Mouse (Mus musculus): ENCODE results near the gene Cbfa2t3. TPM values are rescaled to one million over a fixed set of nuclear protein-coding genes. Genes with fewer than 3 reads are reported as not detected.

The Cbfa2t3 gene
- total RNA-seq (2014; rRNA removed) (0.28 and 0.40 TPM in 2 replicates), polyA plus RNA-seq (2012; rRNA removed) (1.2 and 1.3 TPM in 2 replicates)

GRCm38 (mm10) chr8:122699005-122699492, at the start of gene Cbfa2t3:
Cbfa2t3 (minus strand) TSS chr8:122699109.
- DNase-seq (ENCODE audit: extremely low read depth, low read depth, low spot score): no peak
- 77% methylated on average over 13 of the region's 13 CpGs for WGBS

GRCm38 (mm10) chr8:122747825-122748224, 48.9 kb upstream of the Cbfa2t3 start:
- Histone ChIP-seq H3K27ac (replicated peaks; ENCODE audit: insufficient read depth, low read depth, low read length) (no peak overlapping the region), H3K27me3 (ENCODE audit: control insufficient read depth, insufficient read depth, low read length) (no peaks in the 10 kb centered on the region), H3K79me2 (ENCODE audit: control insufficient read depth, insufficient read depth, low read length) (no peaks in the 10 kb centered on the region), H3K36me3 (ENCODE audit: control insufficient read depth, insufficient read depth, low read length) (no peaks in the 10 kb centered on the region), H3K9ac (ENCODE audit: low read depth, low read length) (no peak overlapping the region), H3K4me3 (ENCODE audit: insufficient read depth, low read depth, low read length) (no peak overlapping the region), H3K4me1 (ENCODE audit: control insufficient read depth, insufficient read depth, low read length) (no peaks in the 10 kb centered on the region)
- TF ChIP-seq CTCF (IDR thresholded peaks at IDR 0.05; ENCODE audit: low read depth, low read length): no peak
- TF ChIP-seq POLR2A (IDR thresholded peaks at IDR 0.05; ENCODE audit: extremely low read depth, insufficient read depth, low read length): no peak
- no peak for DNase-seq (ENCODE audit: extremely low read depth, low read depth, low spot score)
- WGBS: 100% methylated on average over 1 of the region's 1 CpGs

More at GRCm38 (mm10) chr8:122699005-122699492, at the start of gene Cbfa2t3:
- Histone ChIP-seq H3K4me3 (ENCODE audit: insufficient read depth, low read depth, low read length) (peak within 1 kb of the TSS; percentile 44), H3K36me3 (ENCODE audit: control insufficient read depth, insufficient read depth, low read length) (no peaks in the 10 kb centered on the region), H3K9ac (ENCODE audit: low read depth, low read length) (peak within 1 kb of the TSS; percentile 57), H3K4me1 (ENCODE audit: control insufficient read depth, insufficient read depth, low read length) (peaks cover 19% of the 10 kb centered on the region), H3K27ac (replicated peaks; ENCODE audit: insufficient read depth, low read depth, low read length) (peak within 1 kb of the TSS; percentile 22), H3K79me2 (ENCODE audit: control insufficient read depth, insufficient read depth, low read length) (no peaks in the 10 kb centered on the region), H3K27me3 (ENCODE audit: control insufficient read depth, insufficient read depth, low read length) (no peaks in the 10 kb centered on the region)
- TF ChIP-seq POLR2A (IDR thresholded peaks at IDR 0.05; ENCODE audit: extremely low read depth, insufficient read depth, low read length): no peak

DNA sequence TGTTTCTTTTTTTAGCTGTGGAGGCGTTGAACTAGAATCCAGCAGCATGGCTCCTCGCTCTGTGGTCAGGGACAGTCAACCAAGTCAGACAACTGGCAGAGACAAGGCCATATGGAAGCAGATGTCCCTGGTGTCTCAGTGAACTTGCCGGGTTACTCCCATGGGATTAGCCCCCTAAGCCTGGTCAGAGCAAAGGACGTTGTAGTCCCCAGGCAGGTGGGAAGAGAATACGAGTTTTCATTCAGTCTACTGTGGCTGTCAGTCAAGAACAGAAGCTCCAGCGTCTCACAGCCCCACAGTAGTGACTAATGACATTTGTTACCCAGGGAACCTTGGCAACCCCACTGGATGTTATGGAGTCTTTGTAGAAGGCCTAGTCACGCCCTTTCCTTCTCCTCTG, 47.5 kb upstream of the Cbfa2t3 start:
- DNase-seq (ENCODE audit: extremely low read depth, low read depth, low spot score): no peak
- no peak overlapping the region for H3K27ac ChIP-seq (replicated peaks; ENCODE audit: insufficient read depth, low read depth, low read length)
- H3K4me3 ChIP-seq (ENCODE audit: insufficient read depth, low read depth, low read length): no peak overlapping the region
- TF ChIP-seq CTCF (IDR thresholded peaks at IDR 0.05; ENCODE audit: low read depth, low read length) (no peak), POLR2A (IDR thresholded peaks at IDR 0.05; ENCODE audit: extremely low read depth, insufficient read depth, low read length) (no peak)
- H3K36me3 ChIP-seq (ENCODE audit: control insufficient read depth, insufficient read depth, low read length): no peaks in the 10 kb centered on the region
- WGBS: 62% methylated on average over 7 of the region's 7 CpGs
- peaks cover 2% of the 10 kb centered on the region; the same call in 1 of the 2 replicates for H3K27me3 ChIP-seq (ENCODE audit: control insufficient read depth, insufficient read depth, low read length)
- H3K4me1 ChIP-seq (ENCODE audit: control insufficient read depth, insufficient read depth, low read length): no peaks in the 10 kb centered on the region
- H3K79me2 ChIP-seq (ENCODE audit: control insufficient read depth, insufficient read depth, low read length): no peaks in the 10 kb centered on the region
- no peak overlapping the region for H3K9ac ChIP-seq (ENCODE audit: low read depth, low read length)

DNA sequence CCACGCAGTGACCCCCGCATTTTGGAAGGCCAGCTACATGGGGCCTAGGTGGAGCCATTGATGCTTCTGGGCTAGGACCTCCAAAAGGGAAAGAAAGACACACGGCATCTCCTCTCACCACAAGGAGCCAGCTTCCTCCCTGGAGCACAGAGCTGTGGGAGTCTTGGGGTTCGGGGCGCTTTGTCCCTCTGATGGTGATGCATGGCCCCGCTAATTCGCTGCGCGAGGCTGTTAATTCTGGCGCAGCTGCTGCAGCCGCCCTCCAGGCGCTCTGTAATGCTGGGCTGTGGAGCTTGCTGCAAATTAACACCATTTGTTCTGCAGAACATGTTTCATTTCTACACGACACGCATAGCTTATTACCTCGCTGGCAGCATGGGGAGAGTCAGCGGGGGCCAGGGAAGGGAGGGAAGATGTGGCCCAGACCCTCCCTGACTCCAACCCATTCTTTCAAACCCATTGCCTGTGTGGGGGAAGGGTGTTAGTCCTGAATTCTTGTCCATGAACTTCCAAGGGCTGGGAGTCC, 46.9 kb upstream of the Cbfa2t3 start:
- H3K27me3 ChIP-seq (ENCODE audit: control insufficient read depth, insufficient read depth, low read length): peaks cover 2% of the 10 kb centered on the region; the same call in 1 of the 2 replicates
- no peaks in the 10 kb centered on the region for H3K36me3 ChIP-seq (ENCODE audit: control insufficient read depth, insufficient read depth, low read length)
- H3K27ac ChIP-seq (replicated peaks; ENCODE audit: insufficient read depth, low read depth, low read length): no peak overlapping the region
- DNase-seq (ENCODE audit: extremely low read depth, low read depth, low spot score): no peak
- WGBS: 45% methylated on average over 16 of the region's 16 CpGs
- TF ChIP-seq CTCF (IDR thresholded peaks at IDR 0.05; ENCODE audit: low read depth, low read length): no peak
- TF ChIP-seq POLR2A (IDR thresholded peaks at IDR 0.05; ENCODE audit: extremely low read depth, insufficient read depth, low read length): no peak
- H3K4me1 ChIP-seq (ENCODE audit: control insufficient read depth, insufficient read depth, low read length): no peaks in the 10 kb centered on the region
- H3K4me3 ChIP-seq (ENCODE audit: insufficient read depth, low read depth, low read length): no peak overlapping the region
- no peaks in the 10 kb centered on the region for H3K79me2 ChIP-seq (ENCODE audit: control insufficient read depth, insufficient read depth, low read length)
- no peak overlapping the region for H3K9ac ChIP-seq (ENCODE audit: low read depth, low read length)

GRCm38 (mm10) chr8:122745022-122745749, 46.3 kb upstream of the Cbfa2t3 start:
- TF ChIP-seq CTCF (IDR thresholded peaks at IDR 0.05; ENCODE audit: low read depth, low read length) (no peak), POLR2A (IDR thresholded peaks at IDR 0.05; ENCODE audit: extremely low read depth, insufficient read depth, low read length) (no peak)
- Histone ChIP-seq H3K36me3 (ENCODE audit: control insufficient read depth, insufficient read depth, low read length) (no peaks in the 10 kb centered on the region), H3K4me1 (ENCODE audit: control insufficient read depth, insufficient read depth, low read length) (no peaks in the 10 kb centered on the region), H3K9ac (ENCODE audit: low read depth, low read length) (no peak overlapping the region), H3K4me3 (ENCODE audit: insufficient read depth, low read depth, low read length) (no peak overlapping the region), H3K27ac (replicated peaks; ENCODE audit: insufficient read depth, low read depth, low read length) (no peak overlapping the region), H3K27me3 (ENCODE audit: control insufficient read depth, insufficient read depth, low read length) (peaks cover 2% of the 10 kb centered on the region; the same call in 1 of the 2 replicates), H3K79me2 (ENCODE audit: control insufficient read depth, insufficient read depth, low read length) (no peaks in the 10 kb centered on the region)
- 46% methylated on average over 17 of the region's 17 CpGs for WGBS
- DNase-seq (ENCODE audit: extremely low read depth, low read depth, low spot score): no peak

DNA sequence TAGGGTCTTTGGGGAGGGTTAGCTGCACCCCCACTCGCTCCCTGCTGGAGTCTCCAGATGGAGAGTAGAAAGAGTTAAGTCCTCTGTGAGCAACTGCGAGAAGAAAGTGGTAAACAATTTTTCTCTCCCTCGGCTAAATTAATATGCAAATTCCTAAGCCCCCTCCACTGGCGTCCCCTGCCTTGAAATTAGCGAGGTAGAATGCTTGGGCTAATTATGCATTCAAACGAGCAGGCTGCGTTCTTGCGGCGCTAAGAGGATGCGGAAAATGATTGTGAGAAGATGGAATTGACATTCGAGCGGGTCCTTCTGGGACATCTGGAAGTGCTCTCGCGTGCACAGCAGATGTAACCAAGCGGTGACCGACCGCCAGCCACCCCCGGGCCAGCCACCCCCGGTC, 43.6 kb upstream of the Cbfa2t3 start:
- no peak for TF ChIP-seq POLR2A (IDR thresholded peaks at IDR 0.05; ENCODE audit: extremely low read depth, insufficient read depth, low read length)
- no peak for TF ChIP-seq CTCF (IDR thresholded peaks at IDR 0.05; ENCODE audit: low read depth, low read length)
- Histone ChIP-seq H3K36me3 (ENCODE audit: control insufficient read depth, insufficient read depth, low read length) (no peaks in the 10 kb centered on the region), H3K4me3 (ENCODE audit: insufficient read depth, low read depth, low read length) (no peak overlapping the region), H3K27ac (replicated peaks; ENCODE audit: insufficient read depth, low read depth, low read length) (no peak overlapping the region), H3K27me3 (ENCODE audit: control insufficient read depth, insufficient read depth, low read length) (peaks cover 2% of the 10 kb centered on the region; the same call in 1 of the 2 replicates), H3K9ac (ENCODE audit: low read depth, low read length) (no peak overlapping the region), H3K79me2 (ENCODE audit: control insufficient read depth, insufficient read depth, low read length) (no peaks in the 10 kb centered on the region), H3K4me1 (ENCODE audit: control insufficient read depth, insufficient read depth, low read length) (no peaks in the 10 kb centered on the region)
- no peak for DNase-seq (ENCODE audit: extremely low read depth, low read depth, low spot score)
- 32% methylated on average over 19 of the region's 19 CpGs for WGBS

Measured in liver, adult 2 months (tissue).